Mouse (Mus musculus): ENCODE results near the gene Sept9. TPM values are rescaled to one million over a fixed set of nuclear protein-coding genes. Genes with fewer than 3 reads are reported as not detected.
A peak's percentile ranks its signal among the peaks of the same experiment; 100 is the strongest.

The Sept9 gene
- polyA plus RNA-seq, 1 experiment from 2014 or later, result 44.1 TPM

DNA sequence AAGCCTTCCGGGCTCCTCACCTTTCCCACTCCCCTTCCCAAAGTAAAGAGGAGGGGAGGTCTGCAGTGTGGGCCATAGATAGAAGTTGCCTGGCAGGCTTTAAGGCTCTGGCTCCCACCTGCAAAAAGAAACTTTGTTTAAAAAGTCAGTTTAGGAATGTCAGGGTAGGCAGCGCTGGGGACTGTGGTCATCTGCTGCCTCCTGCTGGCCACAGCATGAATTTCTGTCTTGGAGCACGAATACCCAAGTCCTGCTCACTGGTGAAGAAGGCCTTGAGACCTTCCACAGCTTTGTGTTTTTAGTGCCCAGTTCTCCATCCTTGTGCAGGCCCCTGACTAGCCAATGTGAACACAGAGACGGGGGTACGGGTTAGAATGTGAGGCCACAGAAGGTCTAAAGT lies 160.4 kb downstream of the Sept9 start:
- Histone ChIP-seq H3K4me2 (no peak overlapping the region), H3K9me3 (replicated peaks) (no peaks in the 10 kb centered on the region), H3K36me3 (peaks cover 66% of the 10 kb centered on the region), H3K27me3 (no peaks in the 10 kb centered on the region), H3K9ac (no peak overlapping the region), H3K4me1 (replicated peaks) (0 out of 2 replicates have a peak, but pooled peaks cover 8% of the 10 kb centered on the region), H3K27ac (no peak overlapping the region), H3K4me3 (replicated peaks) (no peak overlapping the region)
- ATAC-seq (ENCODE audit: low read depth) (no peak), DNase-seq (peak; percentile 36)
- WGBS (ENCODE audit: insufficient replicate concordance), result 67% methylated on average over 5 of the region's 5 CpGs

DNA sequence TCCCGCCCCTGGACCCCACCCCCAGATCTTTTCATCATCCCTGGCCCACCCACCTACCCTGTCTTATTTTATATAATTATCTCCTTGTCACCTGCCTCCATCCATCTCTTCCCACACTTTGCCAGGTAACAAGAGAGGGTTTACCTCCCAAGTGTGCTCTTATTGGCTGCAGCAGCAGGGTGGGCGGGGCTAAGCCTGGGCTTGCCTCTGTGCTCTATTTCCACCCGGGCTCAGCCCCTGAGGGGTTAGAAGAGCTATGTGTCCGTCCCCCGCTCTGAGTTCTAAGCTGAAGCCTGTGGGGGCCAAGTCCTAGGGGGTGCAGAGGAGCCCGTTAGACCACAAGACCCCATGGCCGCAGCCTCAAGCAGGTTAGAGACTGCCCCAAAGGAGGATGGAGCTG lies 161.1 kb downstream of the Sept9 start:
- DNase-seq, result no peak
- 75% methylated on average over 7 of the region's 7 CpGs for WGBS (ENCODE audit: insufficient replicate concordance)
- no peaks in the 10 kb centered on the region for H3K27me3 ChIP-seq
- peaks cover 60% of the 10 kb centered on the region for H3K36me3 ChIP-seq
- 0 out of 2 replicates have a peak, but pooled peaks cover 8% of the 10 kb centered on the region for H3K4me1 ChIP-seq (replicated peaks)
- H3K9ac ChIP-seq, result no peak overlapping the region
- H3K27ac ChIP-seq, result no peak overlapping the region
- no peak overlapping the region for H3K4me3 ChIP-seq (replicated peaks)
- H3K9me3 ChIP-seq (replicated peaks), result no peaks in the 10 kb centered on the region
- no peak overlapping the region for H3K4me2 ChIP-seq
- ATAC-seq (ENCODE audit: low read depth), result 0 out of 2 replicates have a peak, but pooled peaks have one; percentile 25

DNA sequence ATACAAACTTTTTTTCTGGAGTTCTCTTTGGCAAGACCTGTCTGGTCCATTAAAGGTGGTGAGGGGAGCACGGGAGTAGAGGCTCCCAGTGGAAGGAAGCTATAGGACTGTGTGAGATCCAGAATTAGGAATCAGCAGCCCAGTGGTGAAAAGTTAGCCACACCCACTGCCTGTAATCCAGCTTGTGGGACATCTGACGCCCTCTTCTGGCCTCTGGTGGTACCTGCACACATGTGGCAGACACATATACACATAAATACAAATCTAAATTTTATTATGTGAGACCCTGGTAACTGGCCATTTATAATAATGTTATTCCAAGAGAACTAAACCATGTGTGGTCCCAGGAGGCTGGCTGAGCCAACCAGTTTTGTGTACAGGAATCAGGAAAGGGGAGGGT lies 162.8 kb downstream of the Sept9 start:
- 70% methylated on average over 2 of the region's 2 CpGs for WGBS (ENCODE audit: insufficient replicate concordance)
- Histone ChIP-seq H3K36me3 (peaks cover 43% of the 10 kb centered on the region), H3K27me3 (no peaks in the 10 kb centered on the region)

DNA sequence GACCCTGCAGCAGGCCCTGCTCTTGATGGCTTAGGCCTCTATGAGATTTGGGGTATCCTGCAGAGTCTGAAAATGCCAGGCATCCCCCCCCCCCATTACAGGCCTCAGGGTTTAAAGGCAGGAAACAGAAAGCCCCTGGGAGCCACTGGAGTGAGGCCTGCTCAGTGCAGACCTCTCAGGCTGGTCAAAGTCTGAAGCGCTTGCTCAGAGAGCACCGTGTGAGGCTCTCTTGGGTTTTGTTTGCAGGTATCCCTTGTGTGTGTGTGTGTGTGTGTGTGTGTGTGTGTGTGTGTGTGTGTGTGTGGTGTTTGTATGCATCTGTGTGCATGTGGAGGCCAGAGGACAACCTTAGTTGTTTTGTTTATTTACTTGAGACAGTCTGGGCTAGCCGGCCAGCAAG lies 164.5 kb downstream of the Sept9 start:
- WGBS (ENCODE audit: insufficient replicate concordance), result 58% methylated on average over 3 of the region's 3 CpGs
- no peak; the same call in 1 of the 2 replicates for ATAC-seq (ENCODE audit: low read depth)
- DNase-seq, result no peak

More for the DNA sequence above, 162.8 kb downstream of the Sept9 start:
- Histone ChIP-seq H3K27ac (no peak overlapping the region), H3K4me1 (replicated peaks) (0 out of 2 replicates have a peak, but pooled peaks cover 8% of the 10 kb centered on the region), H3K4me3 (replicated peaks) (no peak overlapping the region), H3K9me3 (replicated peaks) (no peaks in the 10 kb centered on the region), H3K4me2 (no peak overlapping the region), H3K9ac (no peak overlapping the region)
- no peak for DNase-seq
- no peak for ATAC-seq (ENCODE audit: low read depth)

DNA sequence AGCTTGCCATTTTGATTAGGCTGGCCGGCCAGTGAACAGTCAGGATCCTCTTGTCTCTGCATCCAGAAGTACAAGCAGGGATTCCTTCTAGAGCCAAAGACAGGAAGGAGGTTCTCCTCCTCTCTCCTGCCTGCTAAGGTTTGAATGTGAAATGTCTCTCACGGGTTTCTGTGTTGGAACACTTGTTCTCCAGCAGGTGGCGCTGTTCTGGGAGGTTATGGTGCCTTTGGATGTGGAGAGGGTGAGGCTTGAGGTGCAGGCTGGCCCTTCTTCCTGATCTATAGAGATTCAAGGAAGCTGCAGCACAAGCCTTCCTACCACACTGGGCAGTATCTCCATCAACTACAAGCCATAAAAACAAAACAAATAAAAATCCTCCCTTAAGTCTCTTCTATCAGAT lies 167.0 kb downstream of the Sept9 start:
- DNase-seq (no peak), ATAC-seq (ENCODE audit: low read depth) (no peak)
- H3K9ac ChIP-seq, result no peak overlapping the region
- no peaks in the 10 kb centered on the region for H3K9me3 ChIP-seq (replicated peaks)
- H3K27ac ChIP-seq, result no peak overlapping the region
- peaks cover 12% of the 10 kb centered on the region for H3K36me3 ChIP-seq
- peaks cover 14% of the 10 kb centered on the region; the same call in 1 of the 2 replicates for H3K4me1 ChIP-seq (replicated peaks)
- H3K4me2 ChIP-seq, result no peak overlapping the region
- H3K27me3 ChIP-seq, result no peaks in the 10 kb centered on the region
- 19% methylated on average over 3 of the region's 3 CpGs for WGBS (ENCODE audit: insufficient replicate concordance)
- H3K4me3 ChIP-seq (replicated peaks), result no peak overlapping the region

More for the DNA sequence above, 164.5 kb downstream of the Sept9 start:
- H3K4me2 ChIP-seq, result no peak overlapping the region
- no peak overlapping the region for H3K9ac ChIP-seq
- H3K4me1 ChIP-seq (replicated peaks), result 0 out of 2 replicates have a peak, but pooled peaks cover 8% of the 10 kb centered on the region
- H3K9me3 ChIP-seq (replicated peaks), result no peaks in the 10 kb centered on the region
- no peak overlapping the region for H3K4me3 ChIP-seq (replicated peaks)
- peak overlapping the region; percentile 53; the same call in 1 of the 2 replicates for H3K27ac ChIP-seq
- H3K27me3 ChIP-seq, result no peaks in the 10 kb centered on the region
- H3K36me3 ChIP-seq, result peaks cover 32% of the 10 kb centered on the region

DNA sequence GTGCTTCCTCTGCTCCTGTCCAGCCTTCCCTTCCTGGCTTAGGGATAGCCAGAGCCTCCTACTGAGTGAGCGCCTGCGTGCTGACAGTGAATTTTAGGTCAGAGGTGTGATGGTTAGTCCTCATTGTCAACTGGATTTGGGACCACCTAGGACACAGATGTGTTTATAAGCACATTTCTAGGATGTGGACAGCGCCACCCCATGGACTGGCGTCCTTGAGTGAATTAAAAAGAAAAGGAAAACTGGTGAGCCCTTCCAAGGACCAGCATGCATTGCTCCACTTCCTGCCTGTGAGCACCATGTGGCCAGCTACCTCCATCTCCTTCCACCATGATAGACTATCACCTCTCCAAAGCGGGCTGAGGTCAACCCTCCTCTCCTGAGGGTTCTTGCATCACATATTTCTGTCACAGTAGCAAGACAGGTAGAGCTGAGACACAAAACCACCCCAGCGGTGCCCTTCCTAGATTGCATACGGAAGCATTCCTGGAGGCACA lies 167.4 kb downstream of the Sept9 start:
- Histone ChIP-seq H3K4me2 (no peak overlapping the region), H3K9ac (no peak overlapping the region), H3K27ac (no peak overlapping the region), H3K9me3 (replicated peaks) (no peaks in the 10 kb centered on the region), H3K4me3 (replicated peaks) (no peak overlapping the region), H3K36me3 (peaks cover 7% of the 10 kb centered on the region), H3K4me1 (replicated peaks) (peaks cover 14% of the 10 kb centered on the region; the same call in 1 of the 2 replicates), H3K27me3 (no peaks in the 10 kb centered on the region)
- ATAC-seq (ENCODE audit: low read depth) (no peak), DNase-seq (no peak)
- WGBS (ENCODE audit: insufficient replicate concordance), result 58% methylated on average over 7 of the region's 7 CpGs

DNA sequence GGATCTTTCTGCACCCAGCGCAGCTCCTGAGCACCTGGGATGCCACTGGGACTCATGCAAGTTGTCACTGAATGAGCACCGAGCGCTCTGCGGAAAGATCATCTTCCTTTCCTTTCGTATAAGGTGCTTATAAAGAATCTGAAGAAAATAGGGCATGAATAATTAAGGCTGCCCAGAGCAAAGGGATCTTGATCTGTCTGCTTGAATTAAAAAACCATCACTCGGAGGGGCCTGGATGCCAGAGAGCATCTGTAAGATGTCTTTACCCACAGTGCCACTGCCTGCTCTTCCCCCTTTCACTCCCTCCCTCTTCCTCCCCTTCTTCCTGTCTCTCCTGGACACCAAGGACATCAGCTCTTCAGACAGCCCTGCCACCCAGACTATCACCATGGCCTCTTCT lies 168.5 kb downstream of the Sept9 start:
- Histone ChIP-seq H3K4me3 (replicated peaks) (no peak overlapping the region), H3K27me3 (no peaks in the 10 kb centered on the region), H3K9ac (no peak overlapping the region), H3K4me2 (no peak overlapping the region), H3K9me3 (replicated peaks) (no peaks in the 10 kb centered on the region), H3K4me1 (replicated peaks) (peaks cover 14% of the 10 kb centered on the region; the same call in 1 of the 2 replicates), H3K36me3 (no peaks in the 10 kb centered on the region), H3K27ac (no peak overlapping the region)
- DNase-seq (no peak), ATAC-seq (ENCODE audit: low read depth) (no peak)
- WGBS (ENCODE audit: insufficient replicate concordance), result 72% methylated on average over 6 of the region's 6 CpGs

DNA sequence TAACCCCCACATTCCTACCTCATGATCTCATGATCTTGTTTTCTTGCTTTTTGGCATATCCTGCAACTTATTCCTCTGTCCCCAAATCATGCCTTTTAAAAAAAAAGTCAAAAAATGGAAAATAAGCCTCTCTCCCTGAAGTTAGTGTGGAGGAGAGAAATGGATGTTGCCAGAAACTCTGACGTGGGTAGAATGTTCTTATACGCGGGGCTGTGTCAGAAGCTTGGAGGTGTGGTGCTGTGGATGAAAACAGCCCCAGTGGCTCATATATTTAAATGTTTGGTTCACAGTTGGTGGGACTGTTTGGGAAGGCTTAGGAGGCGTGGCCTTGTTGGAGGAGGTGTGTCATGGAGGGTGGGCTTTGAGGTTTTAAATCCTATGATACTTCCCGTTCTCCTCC lies 169.9 kb downstream of the Sept9 start:
- no peak for ATAC-seq (ENCODE audit: low read depth)
- no peaks in the 10 kb centered on the region for H3K36me3 ChIP-seq
- WGBS (ENCODE audit: insufficient replicate concordance), result 71% methylated on average over 5 of the region's 5 CpGs
- no peaks in the 10 kb centered on the region for H3K27me3 ChIP-seq
- peaks cover 16% of the 10 kb centered on the region; the same call in 1 of the 2 replicates for H3K4me1 ChIP-seq (replicated peaks)
- H3K9me3 ChIP-seq (replicated peaks), result no peaks in the 10 kb centered on the region
- DNase-seq, result no peak
- H3K9ac ChIP-seq, result no peak overlapping the region
- H3K4me3 ChIP-seq (replicated peaks), result no peak overlapping the region
- H3K27ac ChIP-seq, result no peak overlapping the region
- no peak overlapping the region for H3K4me2 ChIP-seq

DNA sequence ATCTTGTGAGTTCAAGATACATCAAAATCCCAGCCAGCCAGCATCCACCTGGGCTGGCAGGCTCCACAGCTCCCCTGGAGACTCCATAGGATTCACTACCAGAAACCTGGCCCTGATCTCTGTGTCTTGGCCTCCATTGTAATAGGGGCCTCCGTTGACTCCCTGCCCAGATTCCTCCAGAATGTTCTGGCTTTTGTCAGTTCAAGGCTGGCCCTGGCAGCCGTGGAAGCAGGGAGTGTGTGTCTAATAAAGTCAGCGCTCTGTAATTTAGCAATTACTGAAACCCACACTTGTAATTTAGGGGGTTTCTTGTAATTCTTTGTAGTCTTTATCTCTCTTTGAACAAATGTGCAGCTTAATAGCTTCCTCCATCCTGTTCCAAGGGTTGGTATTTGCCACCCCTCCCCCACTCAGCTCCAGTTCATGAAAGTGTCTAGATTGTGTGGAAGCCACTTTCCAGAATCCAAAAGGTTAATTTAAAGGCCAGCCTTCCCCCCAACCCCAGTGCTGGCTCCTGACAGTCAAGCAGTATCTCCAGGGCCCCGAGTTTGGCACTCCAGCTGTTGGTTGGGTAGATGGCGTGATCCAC lies 170.9 kb downstream of the Sept9 start:
- DNase-seq, result no peak
- H3K9ac ChIP-seq, result no peak overlapping the region
- H3K4me2 ChIP-seq, result no peak overlapping the region
- H3K4me3 ChIP-seq (replicated peaks), result no peak overlapping the region
- peaks cover 17% of the 10 kb centered on the region; the same call in 1 of the 2 replicates for H3K4me1 ChIP-seq (replicated peaks)
- H3K27ac ChIP-seq, result no peak overlapping the region
- no peaks in the 10 kb centered on the region for H3K27me3 ChIP-seq
- no peaks in the 10 kb centered on the region for H3K36me3 ChIP-seq
- ATAC-seq (ENCODE audit: low read depth), result no peak
- 55% methylated on average over 5 of the region's 5 CpGs for WGBS (ENCODE audit: insufficient replicate concordance)
- no peaks in the 10 kb centered on the region for H3K9me3 ChIP-seq (replicated peaks)

DNA sequence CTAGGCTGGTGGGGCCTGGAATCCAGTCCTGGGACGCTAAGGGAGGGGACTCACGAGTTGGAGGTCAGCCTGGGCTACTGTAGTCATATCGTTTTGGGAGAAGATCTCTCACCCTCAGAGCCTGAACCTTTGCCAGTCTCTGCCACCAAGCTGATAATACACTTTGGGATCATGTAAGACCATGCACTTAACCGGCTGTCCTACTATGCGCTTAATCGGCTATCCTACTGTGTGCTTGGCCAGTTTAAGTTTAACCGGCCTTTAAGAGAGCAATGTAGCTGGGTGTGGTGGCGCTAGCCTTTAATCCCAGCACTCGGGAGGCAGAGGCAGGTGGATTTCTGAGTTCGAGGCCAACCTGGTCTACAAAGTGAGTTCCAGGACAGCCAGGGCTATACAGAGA lies 173.1 kb downstream of the Sept9 start:
- ATAC-seq (ENCODE audit: low read depth) (no peak), DNase-seq (no peak)
- Histone ChIP-seq H3K27me3 (no peaks in the 10 kb centered on the region), H3K4me1 (replicated peaks) (peaks cover 17% of the 10 kb centered on the region; the same call in 1 of the 2 replicates), H3K36me3 (no peaks in the 10 kb centered on the region), H3K9ac (no peak overlapping the region), H3K9me3 (replicated peaks) (no peaks in the 10 kb centered on the region), H3K27ac (no peak overlapping the region), H3K4me2 (no peak overlapping the region), H3K4me3 (replicated peaks) (no peak overlapping the region)
- WGBS (ENCODE audit: insufficient replicate concordance), result 75% methylated on average over 10 of the region's 10 CpGs

DNA sequence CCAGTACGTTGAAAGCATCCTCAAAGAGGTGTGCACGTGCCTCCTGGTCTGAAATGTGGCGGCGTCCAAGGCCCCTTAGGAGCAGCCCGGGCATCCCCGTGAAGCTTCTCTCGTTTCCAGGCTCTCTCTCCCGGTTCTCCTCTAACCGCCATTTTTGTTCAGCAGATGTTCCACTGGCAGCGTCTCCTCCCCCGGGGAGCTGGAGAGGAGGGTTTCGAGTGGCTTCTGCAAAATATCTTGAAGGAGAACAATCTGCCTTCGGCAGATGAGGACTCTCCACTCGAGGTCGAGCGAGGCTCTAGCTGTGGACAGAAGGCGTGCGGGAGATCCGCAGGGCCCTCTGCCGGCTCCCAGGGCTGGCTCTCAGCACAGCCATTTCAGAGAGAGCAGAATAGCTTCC lies 173.7 kb downstream of the Sept9 start:
- Histone ChIP-seq H3K9ac (no peak overlapping the region), H3K36me3 (no peaks in the 10 kb centered on the region), H3K4me2 (no peak overlapping the region), H3K27ac (no peak overlapping the region), H3K27me3 (no peaks in the 10 kb centered on the region; the same call in 1 of the 2 replicates), H3K4me3 (replicated peaks) (no peak overlapping the region), H3K4me1 (replicated peaks) (peaks cover 17% of the 10 kb centered on the region; the same call in 1 of the 2 replicates), H3K9me3 (replicated peaks) (no peaks in the 10 kb centered on the region)
- WGBS (ENCODE audit: insufficient replicate concordance), result 74% methylated on average over 20 of the region's 20 CpGs
- ATAC-seq (ENCODE audit: low read depth) (no peak), DNase-seq (no peak)

DNA sequence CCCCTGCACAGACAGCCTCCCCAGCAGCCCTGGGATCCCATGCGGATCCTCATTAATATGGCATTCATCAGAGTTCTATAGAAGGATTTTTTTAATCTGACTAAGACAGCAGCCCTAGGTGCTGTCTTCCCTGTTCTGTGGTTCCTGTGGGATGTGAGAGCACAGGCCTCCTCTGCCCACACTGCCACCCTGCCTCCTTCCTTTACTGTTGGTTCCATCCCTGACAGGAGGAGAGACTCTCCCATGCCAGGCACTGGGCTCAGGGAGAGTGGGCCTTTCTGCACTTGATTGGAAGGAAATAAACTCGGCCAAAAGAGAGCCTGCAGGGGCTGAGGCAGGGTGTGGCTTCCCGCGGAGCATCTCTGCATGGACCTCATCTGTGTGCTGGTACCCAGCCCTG lies 174.4 kb downstream of the Sept9 start:
- Histone ChIP-seq H3K27ac (no peak overlapping the region), H3K4me2 (no peak overlapping the region), H3K36me3 (no peaks in the 10 kb centered on the region), H3K4me1 (replicated peaks) (peaks cover 17% of the 10 kb centered on the region; the same call in 1 of the 2 replicates), H3K27me3 (peaks cover 4% of the 10 kb centered on the region; the same call in 1 of the 2 replicates), H3K9me3 (replicated peaks) (no peaks in the 10 kb centered on the region), H3K9ac (no peak overlapping the region), H3K4me3 (replicated peaks) (no peak overlapping the region)
- no peak for DNase-seq
- no peak for ATAC-seq (ENCODE audit: low read depth)
- WGBS (ENCODE audit: insufficient replicate concordance), result 30% methylated on average over 4 of the region's 4 CpGs
